Mouse (Mus musculus): ENCODE results near the gene Gm10203. TPM values are rescaled to one million over a fixed set of nuclear protein-coding genes. Genes with fewer than 3 reads are reported as not detected.
"Not testable (repeated sequence)": the region's sequence is repeated elsewhere in the genome, so short reads cannot be mapped to it uniquely, and the experiment has no call there.

The Gm10203 gene
- polyA plus RNA-seq, 1 experiment, result not detected

DNA sequence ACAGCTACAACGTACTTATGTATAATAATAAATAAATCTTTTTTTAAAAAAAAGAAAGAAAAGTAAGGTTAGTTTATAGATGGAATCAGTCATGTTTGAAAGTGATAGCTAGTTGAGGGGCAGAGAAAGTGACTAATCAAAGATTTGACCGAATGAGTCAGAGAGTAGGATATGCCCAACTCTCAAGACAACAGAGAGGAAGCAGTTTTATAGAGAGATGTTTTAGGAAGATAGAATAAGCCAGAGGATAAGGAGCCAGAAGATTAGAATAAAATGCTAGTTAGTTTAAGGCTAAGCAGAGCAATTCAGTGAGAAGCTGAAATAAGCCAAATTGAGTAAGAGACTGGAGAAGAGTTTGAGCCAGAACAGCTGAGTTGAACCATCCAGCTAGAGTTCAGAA lies 22.1 kb downstream of the Gm10203 start:
- no peak for DNase-seq
- no peak for TF ChIP-seq POLR2A (IDR thresholded peaks at IDR 0.05; ENCODE audit: borderline replicate concordance, insufficient read depth, low read length)
- no peak for TF ChIP-seq CTCF (IDR thresholded peaks at IDR 0.05; ENCODE audit: borderline replicate concordance, insufficient read depth, low read depth, low read length)
- Histone ChIP-seq H3K27me3 (ENCODE audit: control insufficient read depth, insufficient read depth, low read length) (no peaks in the 10 kb centered on the region), H3K4me3 (replicated peaks; ENCODE audit: insufficient read depth, low read depth, low read length) (no peak overlapping the region), H3K27ac (ENCODE audit: insufficient read depth, low read length) (no peak overlapping the region), H3K4me1 (ENCODE audit: control insufficient read depth, insufficient read depth, low read length) (no peaks in the 10 kb centered on the region)
- WGBS, result 96% methylated on average over 2 of the region's 2 CpGs

DNA sequence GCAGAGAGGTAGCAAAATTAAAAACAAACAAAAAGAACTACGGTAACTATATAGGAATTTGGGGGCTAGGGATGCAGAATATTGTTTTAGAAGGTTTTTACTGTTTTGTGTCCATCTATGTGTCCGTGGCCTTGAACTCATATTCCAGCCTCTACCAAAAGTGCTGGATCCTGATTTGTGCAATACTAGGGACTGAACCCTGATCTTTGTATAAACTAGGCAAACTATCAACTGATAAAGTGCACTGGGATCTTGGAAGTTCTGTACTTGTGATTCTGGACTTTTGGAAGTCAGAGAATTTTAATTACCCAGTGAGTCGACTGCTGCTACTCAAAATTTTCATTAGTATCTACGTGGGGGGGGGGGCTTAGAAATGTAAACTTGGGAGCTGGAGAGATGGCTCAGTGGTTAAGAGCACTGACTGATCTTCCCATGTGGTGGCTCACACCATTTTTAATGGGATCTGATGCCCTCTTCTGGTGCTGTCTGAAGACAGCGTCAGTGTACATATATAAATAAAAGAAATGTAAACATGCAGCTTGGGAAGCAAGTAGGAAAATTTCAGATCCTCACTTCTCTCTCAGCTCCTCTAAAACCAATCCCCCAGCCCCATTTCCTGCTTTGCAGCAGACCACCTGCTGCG lies 23.6 kb downstream of the Gm10203 start:
- Histone ChIP-seq H3K27me3 (ENCODE audit: control insufficient read depth, insufficient read depth, low read length) (no peaks in the 10 kb centered on the region), H3K27ac (ENCODE audit: insufficient read depth, low read length) (no peak overlapping the region), H3K4me1 (ENCODE audit: control insufficient read depth, insufficient read depth, low read length) (no peaks in the 10 kb centered on the region), H3K4me3 (replicated peaks; ENCODE audit: insufficient read depth, low read depth, low read length) (no peak overlapping the region)
- 56% methylated on average over 6 of the region's 6 CpGs for WGBS
- TF ChIP-seq CTCF (IDR thresholded peaks at IDR 0.05; ENCODE audit: borderline replicate concordance, insufficient read depth, low read depth, low read length) (no peak), POLR2A (IDR thresholded peaks at IDR 0.05; ENCODE audit: borderline replicate concordance, insufficient read depth, low read length) (no peak)
- no peak for DNase-seq

DNA sequence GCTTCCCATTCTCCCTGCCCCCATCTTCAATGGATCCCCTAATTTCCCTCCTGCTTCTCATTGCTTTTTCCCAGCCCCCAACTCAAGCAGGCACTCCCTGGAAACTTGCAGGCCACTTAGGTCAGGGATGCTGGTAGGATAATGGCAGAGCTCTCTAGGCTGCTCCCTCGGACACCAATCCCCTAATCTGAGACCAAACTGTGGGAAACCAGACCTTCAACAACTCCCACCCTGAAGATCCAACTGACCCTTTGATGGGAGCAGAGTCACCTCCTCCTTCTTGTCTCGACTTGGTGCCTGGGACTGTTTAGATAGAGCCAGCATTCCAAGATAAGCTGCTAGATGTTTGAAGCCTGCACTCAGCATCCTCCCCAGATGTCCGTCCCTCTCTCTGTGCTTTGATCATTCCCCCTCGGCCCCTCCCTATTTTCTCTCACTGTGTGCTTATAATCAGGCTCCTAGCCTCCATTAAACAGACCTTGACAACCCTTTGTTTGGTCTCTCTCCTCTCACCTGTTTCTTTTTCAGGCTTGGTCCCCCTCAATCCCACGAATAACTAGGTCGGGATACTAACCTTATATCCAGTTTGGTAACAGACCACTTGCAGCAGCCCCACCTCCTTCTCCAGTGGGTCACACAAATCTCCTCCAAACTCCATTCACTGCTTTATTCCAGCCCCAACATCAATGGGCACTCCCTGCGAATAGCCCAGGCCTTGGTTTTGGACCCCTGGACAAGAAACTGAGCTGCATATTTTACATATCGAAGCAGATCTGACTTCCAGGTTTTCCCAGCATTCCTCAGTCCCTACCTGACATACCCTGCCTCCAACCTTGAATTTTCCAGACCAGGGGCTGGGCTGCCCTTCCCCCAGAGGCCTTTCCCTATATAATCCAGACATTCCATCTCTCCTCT lies 24.4 kb downstream of the Gm10203 start:
- DNase-seq, result no peak
- Histone ChIP-seq H3K4me3 (replicated peaks; ENCODE audit: insufficient read depth, low read depth, low read length) (no peak overlapping the region), H3K27ac (ENCODE audit: insufficient read depth, low read length) (no peak overlapping the region), H3K27me3 (ENCODE audit: control insufficient read depth, insufficient read depth, low read length) (no peaks in the 10 kb centered on the region), H3K4me1 (ENCODE audit: control insufficient read depth, insufficient read depth, low read length) (no peaks in the 10 kb centered on the region)
- TF ChIP-seq POLR2A (IDR thresholded peaks at IDR 0.05; ENCODE audit: borderline replicate concordance, insufficient read depth, low read length) (no peak), CTCF (IDR thresholded peaks at IDR 0.05; ENCODE audit: borderline replicate concordance, insufficient read depth, low read depth, low read length) (no peak)
- 35% methylated on average over 8 of the region's 8 CpGs for WGBS

DNA sequence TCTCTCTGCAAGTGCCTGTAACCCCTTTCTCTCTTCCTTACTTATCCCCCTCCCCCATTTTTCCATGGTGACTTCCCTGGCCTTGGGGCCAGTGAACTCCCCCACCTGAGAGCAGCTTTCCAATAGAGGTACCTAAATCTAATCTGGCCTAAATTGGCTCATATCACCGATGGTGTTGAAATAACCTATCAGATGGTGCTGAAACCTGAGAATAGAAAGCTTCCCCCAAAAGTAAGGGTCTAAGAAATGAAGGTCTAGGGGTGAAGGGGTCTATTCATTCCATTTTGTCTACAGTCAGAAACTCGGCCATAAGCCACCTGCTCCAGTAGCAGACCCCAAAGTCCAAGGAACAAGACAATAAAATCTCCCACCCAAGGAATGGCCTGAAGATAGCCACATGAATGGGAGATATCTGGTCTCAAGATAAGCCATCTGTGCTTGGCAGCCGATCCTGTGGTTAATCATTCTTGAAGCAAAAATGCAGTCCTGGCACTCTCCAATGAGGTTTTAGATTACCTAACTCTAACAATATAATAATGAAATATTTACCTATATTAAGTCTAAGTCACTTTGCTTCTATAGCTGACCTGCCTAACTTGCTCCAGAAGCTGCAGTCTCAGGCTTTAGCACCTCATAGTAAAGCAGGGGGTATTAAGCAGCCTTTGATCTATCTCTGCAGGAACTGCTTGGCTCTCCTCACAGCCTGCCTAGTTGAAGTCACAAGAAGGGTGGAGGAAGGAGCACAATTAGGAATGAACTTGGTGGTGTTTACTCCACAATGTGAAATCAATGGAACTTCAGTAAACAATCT lies 25.3 kb downstream of the Gm10203 start:
- 71% methylated on average over 3 of the region's 3 CpGs for WGBS
- DNase-seq, result no peak
- no peaks in the 10 kb centered on the region for H3K4me1 ChIP-seq (ENCODE audit: control insufficient read depth, insufficient read depth, low read length)
- TF ChIP-seq CTCF (IDR thresholded peaks at IDR 0.05; ENCODE audit: borderline replicate concordance, insufficient read depth, low read depth, low read length) (no peak), POLR2A (IDR thresholded peaks at IDR 0.05; ENCODE audit: borderline replicate concordance, insufficient read depth, low read length) (no peak)
- H3K27me3 ChIP-seq (ENCODE audit: control insufficient read depth, insufficient read depth, low read length), result no peaks in the 10 kb centered on the region
- no peak overlapping the region for H3K4me3 ChIP-seq (replicated peaks; ENCODE audit: insufficient read depth, low read depth, low read length)
- H3K27ac ChIP-seq (ENCODE audit: insufficient read depth, low read length), result no peak overlapping the region

DNA sequence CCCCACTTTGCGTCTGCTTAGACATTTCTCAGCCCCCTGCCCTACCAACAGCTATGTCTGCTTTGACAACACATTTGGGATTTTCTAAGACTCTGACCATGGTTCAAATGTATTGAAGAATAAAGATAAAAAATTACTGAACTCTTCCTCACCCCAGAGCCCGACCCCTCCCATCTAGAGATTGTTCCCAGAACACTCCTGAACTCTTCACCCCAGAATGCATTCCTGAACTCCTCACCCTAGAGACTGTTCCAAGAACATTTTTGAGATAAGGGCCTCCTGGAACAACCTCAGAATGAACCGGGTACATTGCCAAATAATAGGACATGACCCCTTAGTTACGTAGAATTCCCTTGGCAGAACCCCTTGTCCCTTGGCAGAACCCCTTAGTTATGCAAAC lies 37.1 kb downstream of the Gm10203 start:
- H3K4me1 ChIP-seq (ENCODE audit: control insufficient read depth, insufficient read depth, low read length); H3K27ac ChIP-seq (ENCODE audit: insufficient read depth, low read length); H3K27me3 ChIP-seq (ENCODE audit: control insufficient read depth, insufficient read depth, low read length); H3K4me3 ChIP-seq (replicated peaks; ENCODE audit: insufficient read depth, low read depth, low read length); DNase-seq: not testable (repeated sequence)
- WGBS, result 78% methylated on average over 4 of the region's 4 CpGs

DNA sequence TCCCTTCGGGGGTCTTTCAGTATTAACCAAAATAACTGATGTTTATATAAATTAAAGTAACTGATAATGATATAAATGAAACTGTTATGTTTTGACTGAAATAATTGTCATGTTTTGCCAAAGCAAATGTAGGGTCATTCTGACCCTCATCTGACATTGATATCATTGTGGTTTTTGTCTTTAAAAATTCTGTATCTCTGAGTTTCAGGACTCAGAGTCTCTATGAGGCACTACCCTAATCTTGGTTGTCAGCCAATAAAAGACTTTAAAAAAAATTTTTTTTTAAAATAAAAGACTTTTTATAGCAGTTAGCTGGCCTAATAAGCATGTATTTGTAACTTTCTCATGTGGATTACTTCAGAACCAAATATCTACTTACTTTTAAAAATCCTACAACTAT lies 37.7 kb downstream of the Gm10203 start:
- no peak overlapping the region for H3K27ac ChIP-seq (ENCODE audit: insufficient read depth, low read length)
- no peaks in the 10 kb centered on the region for H3K27me3 ChIP-seq (ENCODE audit: control insufficient read depth, insufficient read depth, low read length)
- no peak overlapping the region for H3K4me3 ChIP-seq (replicated peaks; ENCODE audit: insufficient read depth, low read depth, low read length)
- WGBS, result 98% methylated on average over 1 of the region's 1 CpGs
- no peak for DNase-seq
- TF ChIP-seq CTCF (IDR thresholded peaks at IDR 0.05; ENCODE audit: borderline replicate concordance, insufficient read depth, low read depth, low read length) (no peak), POLR2A (IDR thresholded peaks at IDR 0.05; ENCODE audit: borderline replicate concordance, insufficient read depth, low read length) (no peak)
- H3K4me1 ChIP-seq (ENCODE audit: control insufficient read depth, insufficient read depth, low read length), result no peaks in the 10 kb centered on the region

DNA sequence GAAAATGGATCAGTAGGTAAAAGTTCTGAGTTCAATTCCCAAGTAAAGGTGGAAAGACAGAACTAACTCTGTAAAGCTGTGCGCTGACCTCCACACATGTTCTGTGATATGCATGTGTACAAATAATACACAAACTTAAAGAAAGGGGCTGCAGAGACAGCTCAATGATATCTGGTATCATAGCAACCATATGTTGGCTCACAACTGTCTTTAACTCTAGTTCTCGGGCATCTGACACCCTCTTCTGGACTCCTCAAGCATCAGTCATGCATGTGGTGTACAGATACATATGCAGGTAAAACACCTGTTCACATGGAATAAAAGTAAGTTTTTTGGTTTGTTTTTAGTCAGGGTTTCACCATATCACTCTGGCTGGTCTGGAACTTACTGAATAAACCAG lies 38.5 kb downstream of the Gm10203 start:
- Histone ChIP-seq H3K27ac (ENCODE audit: insufficient read depth, low read length) (no peak overlapping the region), H3K4me3 (replicated peaks; ENCODE audit: insufficient read depth, low read depth, low read length) (no peak overlapping the region), H3K4me1 (ENCODE audit: control insufficient read depth, insufficient read depth, low read length) (no peaks in the 10 kb centered on the region), H3K27me3 (ENCODE audit: control insufficient read depth, insufficient read depth, low read length) (no peaks in the 10 kb centered on the region)
- whole genome bisulfite sequencing, result 90% methylated on average over 2 of the region's 2 CpGs
- TF ChIP-seq POLR2A (IDR thresholded peaks at IDR 0.05; ENCODE audit: borderline replicate concordance, insufficient read depth, low read length) (no peak), CTCF (IDR thresholded peaks at IDR 0.05; ENCODE audit: borderline replicate concordance, insufficient read depth, low read depth, low read length) (no peak)
- DNase-seq, result no peak

DNA sequence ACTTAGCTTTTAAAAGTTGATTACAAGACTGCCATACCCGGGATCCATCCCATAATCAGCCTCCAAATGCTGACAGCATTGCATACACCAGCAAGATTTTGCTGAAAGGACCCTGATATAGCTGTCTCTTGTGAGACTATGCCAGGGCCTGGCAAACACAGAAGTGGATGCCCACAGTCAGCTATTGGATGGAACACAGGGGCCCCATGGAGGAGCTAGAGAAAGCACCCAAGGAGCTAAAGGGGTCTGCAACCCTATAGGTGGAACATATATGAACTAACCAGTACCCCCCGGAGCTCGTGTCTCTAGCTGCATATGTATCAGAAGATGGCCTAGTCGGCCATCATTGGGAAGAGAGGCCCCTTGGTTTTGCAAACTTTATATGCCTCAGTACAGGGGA lies 40.0 kb downstream of the Gm10203 start:
- not testable (repeated sequence) for H3K4me1 ChIP-seq (ENCODE audit: control insufficient read depth, insufficient read depth, low read length); H3K27ac ChIP-seq (ENCODE audit: insufficient read depth, low read length); H3K27me3 ChIP-seq (ENCODE audit: control insufficient read depth, insufficient read depth, low read length); DNase-seq; H3K4me3 ChIP-seq (replicated peaks; ENCODE audit: insufficient read depth, low read depth, low read length)
- 98% methylated on average over 4 of the region's 4 CpGs for WGBS
